Mouse (Mus musculus) spleen, adult 2 months (tissue): Measurements from ENCODE around the gene Olfr1393.

Source experiments
- CTCF ChIP-seq: fragments of 200-500 bp; IDR thresholded peaks from 2 replicates; pipeline ENCODE4 v1.5.1; 2011; ENCODE audit warnings: mild to moderate bottlenecking, inconsistent platforms; ENCODE audit not compliant: insufficient read depth, insufficient read length, insufficient replicate concordance; ENCODE audit errors: extremely low read depth
- POLR2A ChIP-seq: fragments of 200-500 bp; IDR thresholded peaks from 2 replicates; pipeline ENCODE4 v1.6.1; 2011; ENCODE audit warnings: low read depth, low read length, inconsistent platforms

- TF ChIP-seq CTCF (no peak), POLR2A (no peak)
Measured at GRCm38 (mm10) chr11:49262286-49262685, 15.8 kb upstream of the Olfr1393 start.
